Mouse (Mus musculus) liver, embryonic 12.5 days (tissue): ENCODE measurements around the gene Fam167b. TPM values are rescaled to one million over a fixed set of nuclear protein-coding genes. Genes with fewer than 3 reads are reported as not detected.

ENCODE experiments used
- ATAC-seq: fragments of 200-750 bp; cut with Nextera tagmentation; 2 replicates; pipeline ENCODE4 v1.8.0; 2017; ENCODE audit warnings: moderate number of reproducible peaks, mild to moderate bottlenecking, moderate library complexity
- H3K27ac ChIP-seq: fragments of 300-500 bp; sonication (generic); 2 replicates; pipeline ENCODE4 v1.5.1; 2016; ENCODE audit warnings: mild to moderate bottlenecking
- H3K27me3 ChIP-seq: fragments of 300-500 bp; sonication (generic); replicated peaks from 2 replicates; pipeline ENCODE4 v1.6.1; 2016; ENCODE audit warnings: mild to moderate bottlenecking, moderate library complexity
- H3K36me3 ChIP-seq: fragments of 300-500 bp; sonication (generic); 2 replicates; pipeline ENCODE4 v1.6.1; 2016; ENCODE audit warnings: mild to moderate bottlenecking, moderate library complexity
- H3K4me1 ChIP-seq: fragments of 300-500 bp; sonication (generic); 2 replicates; pipeline ENCODE4 v1.6.1; 2016
- H3K4me2 ChIP-seq: fragments of 300-500 bp; sonication (generic); 2 replicates; pipeline ENCODE4 v1.6.1; 2016; ENCODE audit warnings: mild to moderate bottlenecking, moderate library complexity
- H3K4me3 ChIP-seq: fragments of 300-500 bp; sonication (generic); 2 replicates; pipeline ENCODE4 v1.5.1; 2016; ENCODE audit warnings: mild to moderate bottlenecking, moderate library complexity
- H3K9ac ChIP-seq: fragments of 300-500 bp; sonication (generic); 2 replicates; pipeline ENCODE4 v1.6.1; 2016; ENCODE audit warnings: mild to moderate bottlenecking, moderate library complexity
- H3K9me3 ChIP-seq: fragments of 300-500 bp; sonication (generic); replicated peaks from 2 replicates; pipeline ENCODE4 v1.6.1; 2016; ENCODE audit warnings: mild to moderate bottlenecking, moderate library complexity
- WGBS: fragments of 180-500 bp; shearing (Covaris S2); methylation state at CpG from one replicate; pipeline ENCODE4 v1.1.7; 2016; ENCODE audit not compliant: insufficient replicate concordance; 5-methylcytosine and 5-hydroxymethylcytosine counted together
- polyA plus RNA-seq: library from polyadenylated mRNA; unstranded; fragments of >200 nt; fragmentation: Nextera tagmentation; extraction: Ambion mirVana; gene quantifications from 2 replicates; pipeline ENCODE4 v1.2.1, GENCODE M21; 2016

The Fam167b gene
- 6.3 and 7.9 TPM in 2 replicates for polyA plus RNA-seq

GRCm38 (mm10) chr4:129578466-129578865 is at the start of gene Fam167b:
TSS of gene Fam167b (minus strand) at chr4:129578549.
- Histone ChIP-seq H3K4me3 (0 out of 2 replicates have a peak within 1 kb of the TSS, but pooled peaks have one; percentile 5), H3K4me2 (peak within 1 kb of the TSS; percentile 40), H3K27me3 (peaks cover 30% of the 10 kb centered on the region), H3K9me3 (no peaks in the 10 kb centered on the region), H3K27ac (peak within 1 kb of the TSS; percentile 5; the same call in 1 of the 2 replicates), H3K36me3 (no peaks in the 10 kb centered on the region), H3K4me1 (peaks cover 20% of the 10 kb centered on the region), H3K9ac (no peak within 1 kb of the TSS)
- 49% methylated on average over 5 of the region's 5 CpGs for WGBS
- no peak for ATAC-seq

GRCm38 (mm10) chr4:129626035-129626434 is 47.7 kb upstream of the Fam167b start:
- H3K4me2 ChIP-seq, result no peak overlapping the region
- H3K9me3 ChIP-seq, result no peaks in the 10 kb centered on the region
- 68% methylated on average over 6 of the region's 6 CpGs for WGBS
- no peak overlapping the region for H3K4me3 ChIP-seq
- H3K9ac ChIP-seq, result no peak overlapping the region
- no peaks in the 10 kb centered on the region for H3K27me3 ChIP-seq
- H3K36me3 ChIP-seq, result peaks cover 50% of the 10 kb centered on the region
- peaks cover 51% of the 10 kb centered on the region for H3K4me1 ChIP-seq
- no peak overlapping the region for H3K27ac ChIP-seq
- no peak for ATAC-seq

- H3K4me1 ChIP-seq, result peaks cover 54% of the 10 kb centered on the region
- H3K27me3 ChIP-seq, result no peaks in the 10 kb centered on the region
- H3K27ac ChIP-seq, result peak overlapping the region; percentile 79
- peaks cover 45% of the 10 kb centered on the region for H3K36me3 ChIP-seq
- peak overlapping the region; percentile 88 for H3K4me2 ChIP-seq
- no peaks in the 10 kb centered on the region for H3K9me3 ChIP-seq
- no peak for ATAC-seq
- H3K4me3 ChIP-seq, result no peak overlapping the region
- no peak overlapping the region for H3K9ac ChIP-seq
- 40% methylated on average over 4 of the region's 4 CpGs for WGBS
These were observed 47.1 kb upstream of the Fam167b start for GRCm38 (mm10) chr4:129625496-129625895.

GRCm38 (mm10) chr4:129625029-129625370 is 46.7 kb upstream of the Fam167b start:
- no peak for ATAC-seq
- Histone ChIP-seq H3K27ac (peak overlapping the region; percentile 79), H3K9ac (peak overlapping the region; percentile 74), H3K27me3 (no peaks in the 10 kb centered on the region), H3K4me1 (peaks cover 54% of the 10 kb centered on the region), H3K4me2 (peak overlapping the region; percentile 88), H3K9me3 (no peaks in the 10 kb centered on the region), H3K36me3 (peaks cover 40% of the 10 kb centered on the region), H3K4me3 (peak overlapping the region; percentile 69)
- 3% methylated on average over 6 of the region's 6 CpGs for WGBS

GRCm38 (mm10) chr4:129624281-129625028 is 46.1 kb upstream of the Fam167b start:
- peak overlapping the region; percentile 88 for H3K4me2 ChIP-seq
- WGBS, result 2% methylated on average over 18 of the region's 18 CpGs
- peaks cover 56% of the 10 kb centered on the region for H3K4me1 ChIP-seq
- no peaks in the 10 kb centered on the region for H3K9me3 ChIP-seq
- peak overlapping the region; percentile 79 for H3K27ac ChIP-seq
- H3K9ac ChIP-seq, result peak overlapping the region; percentile 74
- peak; percentile 95 for ATAC-seq
- H3K4me3 ChIP-seq, result peak overlapping the region; percentile 69
- H3K27me3 ChIP-seq, result no peaks in the 10 kb centered on the region
- peaks cover 35% of the 10 kb centered on the region for H3K36me3 ChIP-seq

- Histone ChIP-seq H3K9me3 (no peaks in the 10 kb centered on the region), H3K9ac (peak within 1 kb of the TSS; percentile 74), H3K27me3 (no peaks in the 10 kb centered on the region), H3K4me2 (peak within 1 kb of the TSS; percentile 88), H3K4me1 (peaks cover 60% of the 10 kb centered on the region), H3K27ac (peak within 1 kb of the TSS; percentile 79), H3K4me3 (peak within 1 kb of the TSS; percentile 69), H3K36me3 (peaks cover 27% of the 10 kb centered on the region)
- 2% methylated on average over 10 of the region's 10 CpGs for WGBS
- ATAC-seq, result no peak
These were observed 45.3 kb upstream of the Fam167b start, which contains the start of gene Ccdc28b for GRCm38 (mm10) chr4:129623681-129624091. TSS of gene Ccdc28b (minus strand) at chr4:129623947.

- Histone ChIP-seq H3K4me1 (peaks cover 67% of the 10 kb centered on the region), H3K27me3 (no peaks in the 10 kb centered on the region), H3K27ac (peak overlapping the region; percentile 79), H3K9ac (peak overlapping the region; percentile 74), H3K4me2 (peak overlapping the region; percentile 88), H3K9me3 (no peaks in the 10 kb centered on the region), H3K36me3 (peaks cover 20% of the 10 kb centered on the region), H3K4me3 (peak overlapping the region; percentile 69)
- 25% methylated on average over 8 of the region's 8 CpGs for WGBS
- ATAC-seq, result no peak
These were observed 44.6 kb upstream of the Fam167b start for GRCm38 (mm10) chr4:129622803-129623535.

GRCm38 (mm10) chr4:129622120-129622802 is 43.9 kb upstream of the Fam167b start:
- Histone ChIP-seq H3K4me1 (peaks cover 74% of the 10 kb centered on the region), H3K9ac (peak overlapping the region; percentile 74; the same call in 1 of the 2 replicates), H3K36me3 (peaks cover 16% of the 10 kb centered on the region), H3K9me3 (no peaks in the 10 kb centered on the region), H3K27me3 (no peaks in the 10 kb centered on the region), H3K27ac (no peak overlapping the region), H3K4me3 (no peak overlapping the region), H3K4me2 (peak overlapping the region; percentile 88; the same call in 1 of the 2 replicates)
- 72% methylated on average over 11 of the region's 11 CpGs for WGBS
- ATAC-seq, result no peak

- Histone ChIP-seq H3K9me3 (no peaks in the 10 kb centered on the region), H3K4me1 (peaks cover 68% of the 10 kb centered on the region), H3K4me2 (no peak overlapping the region), H3K27me3 (no peaks in the 10 kb centered on the region), H3K4me3 (no peak overlapping the region), H3K27ac (no peak overlapping the region), H3K9ac (no peak overlapping the region), H3K36me3 (peaks cover 17% of the 10 kb centered on the region)
- no peak for ATAC-seq
- WGBS, result 64% methylated on average over 8 of the region's 8 CpGs
These were observed 43.0 kb upstream of the Fam167b start for GRCm38 (mm10) chr4:129621283-129621841.

GRCm38 (mm10) chr4:129620419-129621282 is 42.3 kb upstream of the Fam167b start:
- ATAC-seq, result no peak
- Histone ChIP-seq H3K27ac (no peak overlapping the region), H3K4me1 (peaks cover 61% of the 10 kb centered on the region)

More at GRCm38 (mm10) chr4:129620419-129621282, 42.3 kb upstream of the Fam167b start:
- Histone ChIP-seq H3K9me3 (no peaks in the 10 kb centered on the region), H3K27me3 (no peaks in the 10 kb centered on the region), H3K4me2 (no peak overlapping the region), H3K9ac (no peak overlapping the region), H3K4me3 (no peak overlapping the region), H3K36me3 (peaks cover 19% of the 10 kb centered on the region)
- WGBS, result 79% methylated on average over 11 of the region's 11 CpGs
